Mouse (Mus musculus): ENCODE results near the gene Olfr372. TPM values are rescaled to one million over a fixed set of nuclear protein-coding genes. Genes with fewer than 3 reads are reported as not detected.
A peak's percentile ranks its signal among the peaks of the same experiment; 100 is the strongest.
"Not testable (repeated sequence)": the region's sequence is repeated elsewhere in the genome, so short reads cannot be mapped to it uniquely, and the experiment has no call there.

Olfr372 gene
- total and polyA plus RNA-seq, 3 experiments, result not detected

DNA sequence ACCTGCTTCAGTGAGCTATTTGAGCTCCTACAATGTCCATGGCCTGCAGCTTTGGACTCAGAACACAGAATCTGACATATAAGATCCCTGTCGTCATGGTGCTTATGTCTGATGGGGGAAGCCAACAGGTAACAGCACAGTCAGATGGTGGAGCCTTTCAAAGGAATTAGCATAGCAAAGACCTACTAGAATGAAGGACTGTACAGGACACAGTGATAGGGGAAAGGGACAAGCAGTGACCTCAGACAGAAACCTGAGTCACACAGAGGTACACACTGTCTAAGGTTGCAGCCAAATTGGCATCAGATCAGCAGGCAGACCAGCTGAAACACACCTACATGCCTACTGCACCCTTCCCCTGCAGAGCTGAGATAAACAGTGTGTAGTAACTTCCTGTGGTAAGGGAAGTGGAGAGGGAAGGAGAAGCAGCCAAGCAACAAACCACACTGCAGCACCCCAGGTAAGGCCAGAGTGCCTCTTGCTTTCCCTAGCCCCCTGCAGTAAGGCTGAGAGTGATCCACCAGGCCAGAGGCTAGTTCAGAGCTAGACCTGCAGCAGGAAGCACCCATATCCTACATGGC is 25.9 kb downstream of the Olfr372 start:
- H3K9ac ChIP-seq (ENCODE audit: insufficient read depth, low read depth); dilution Hi-C loops (cut with MboI; ENCODE audit: extremely low pct_ligation_motif_present, extremely low pct_unique_long_range_greater_than_20kb, low sequenced_read_pairs); H3K36me3 ChIP-seq (replicated peaks in 1 of 2; ENCODE audit: control insufficient read depth in 1 of 2, insufficient read depth in 1 of 2, low read length in 1 of 2); H3K4me2 ChIP-seq (ENCODE audit: insufficient read depth, low read depth, poor library complexity, severe bottlenecking); H3K27ac ChIP-seq (ENCODE audit: insufficient read depth, low read depth); H3K4me3 ChIP-seq (replicated peaks in 1 of 3; ENCODE audit: low read depth in 2 of 3, low read length in 2 of 3, poor library complexity in 1 of 3); H3K79me2 ChIP-seq (replicated peaks; ENCODE audit: control insufficient read depth, extremely low read depth, insufficient read depth, poor library complexity, severe bottlenecking); in situ Hi-C loops (cut with MboI; ENCODE audit: low pct_ligation_motif_present, low pct_unique_long_range_greater_than_20kb, low sequenced_read_pairs); DNase-seq (ENCODE audit: extremely low read depth); H3K9me3 ChIP-seq (replicated peaks; ENCODE audit: low read length); H3K27me3 ChIP-seq (replicated peaks): not testable (repeated sequence)
- peaks cover 4 to 12% of the 10 kb centered on the region in 2 experiments; a peak in 3 of 4 replicates for H3K4me1 ChIP-seq (ENCODE audit: control insufficient read depth in 1 of 2, insufficient read depth in 2 of 2)

DNA sequence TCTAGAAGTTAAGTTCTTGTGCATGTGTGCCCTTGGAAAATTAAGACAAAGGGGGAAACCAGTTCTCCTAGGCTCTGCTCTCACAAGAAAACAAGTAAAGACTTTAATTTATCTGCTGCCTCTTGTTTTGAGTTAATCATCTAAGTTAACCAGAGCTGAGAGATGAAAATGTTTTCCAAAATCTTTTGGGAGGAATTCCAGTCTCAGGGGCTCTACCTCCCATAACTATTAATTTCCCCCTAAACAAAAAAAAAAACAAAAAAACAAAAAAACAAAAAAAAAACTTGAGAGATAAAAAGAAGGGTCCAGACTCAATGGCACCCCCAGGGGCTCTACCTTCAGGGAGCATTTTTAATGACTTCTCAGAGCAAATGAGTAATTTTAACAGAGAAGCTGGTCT is 41.9 kb downstream of the Olfr372 start, which contains the start of gene Olfr373:
TSS of gene Olfr373 (plus strand) at position 301 of the 400 bp plus-strand sequence.
- H3K9me3 ChIP-seq (replicated peaks; ENCODE audit: low read length); DNase-seq (ENCODE audit: extremely low read depth); H3K79me2 ChIP-seq (replicated peaks; ENCODE audit: control insufficient read depth, extremely low read depth, insufficient read depth, poor library complexity, severe bottlenecking); H3K4me2 ChIP-seq (ENCODE audit: insufficient read depth, low read depth, poor library complexity, severe bottlenecking); H3K4me3 ChIP-seq (replicated peaks in 1 of 3; ENCODE audit: low read depth in 2 of 3, low read length in 2 of 3, poor library complexity in 1 of 3); H3K27me3 ChIP-seq (replicated peaks); in situ Hi-C loops (cut with MboI; ENCODE audit: low pct_ligation_motif_present, low pct_unique_long_range_greater_than_20kb, low sequenced_read_pairs); H3K27ac ChIP-seq (ENCODE audit: insufficient read depth, low read depth); dilution Hi-C loops (cut with MboI; ENCODE audit: extremely low pct_ligation_motif_present, extremely low pct_unique_long_range_greater_than_20kb, low sequenced_read_pairs); H3K36me3 ChIP-seq (replicated peaks in 1 of 2; ENCODE audit: control insufficient read depth in 1 of 2, insufficient read depth in 1 of 2, low read length in 1 of 2); H3K9ac ChIP-seq (ENCODE audit: insufficient read depth, low read depth): not testable (repeated sequence)
- H3K4me1 ChIP-seq (ENCODE audit: control insufficient read depth in 1 of 2, insufficient read depth in 2 of 2), result peaks cover 0 to 30% of the 10 kb centered on the region in 2 experiments; a peak in 2 of 4 replicates

DNA sequence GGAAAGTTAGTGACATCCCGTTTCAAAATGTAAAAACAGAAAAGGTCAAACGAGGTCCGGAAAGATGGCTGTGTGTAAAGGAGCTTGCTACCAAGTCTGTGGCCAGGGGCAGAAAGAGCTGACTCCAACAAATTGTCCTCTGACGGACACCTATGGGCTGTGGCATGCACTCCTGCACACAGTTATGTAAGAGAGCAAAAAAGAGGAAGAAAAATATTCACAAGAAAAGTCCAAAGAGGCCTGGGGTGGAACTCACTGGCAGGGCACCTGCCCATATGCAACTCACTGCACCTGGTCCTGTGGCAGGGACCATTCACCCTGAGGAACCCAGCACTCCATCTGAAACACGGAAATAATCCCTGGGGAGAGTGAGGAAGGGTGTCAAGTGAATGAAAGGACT is 43.7 kb downstream of the Olfr372 start:
- Histone ChIP-seq H3K79me2 (replicated peaks; ENCODE audit: control insufficient read depth, extremely low read depth, insufficient read depth, poor library complexity, severe bottlenecking) (no peaks in the 10 kb centered on the region), H3K4me3 (replicated peaks in 1 of 3; ENCODE audit: low read depth in 2 of 3, low read length in 2 of 3, poor library complexity in 1 of 3) (no peak overlapping the region), H3K4me1 (ENCODE audit: control insufficient read depth in 1 of 2, insufficient read depth in 2 of 2) (peaks cover 0 to 30% of the 10 kb centered on the region in 2 experiments; a peak in 2 of 4 replicates), H3K36me3 (replicated peaks in 1 of 2; ENCODE audit: control insufficient read depth in 1 of 2, insufficient read depth in 1 of 2, low read length in 1 of 2) (no peaks in the 10 kb centered on the region), H3K4me2 (ENCODE audit: insufficient read depth, low read depth, poor library complexity, severe bottlenecking) (no peak overlapping the region), H3K9ac (ENCODE audit: insufficient read depth, low read depth) (no peak overlapping the region), H3K9me3 (replicated peaks; ENCODE audit: low read length) (no peaks in the 10 kb centered on the region), H3K27ac (ENCODE audit: insufficient read depth, low read depth) (no peak overlapping the region), H3K27me3 (replicated peaks) (no peaks in the 10 kb centered on the region)
- no peak for DNase-seq (ENCODE audit: extremely low read depth)
- no peak for TF ChIP-seq CHD2 (IDR thresholded peaks at IDR 0.05; ENCODE audit: low read length)
- no peak for TF ChIP-seq MAX (IDR thresholded peaks at IDR 0.05; ENCODE audit: low read length)
- TF ChIP-seq BHLHE40 (IDR thresholded peaks at IDR 0.05; ENCODE audit: low read depth, low read length), result 0 out of 2 replicates have a peak, but pooled peaks have one; percentile 16
- TF ChIP-seq NRF1 (IDR thresholded peaks at IDR 0.05; ENCODE audit: low read depth, low read length), result no peak
- in situ Hi-C loops (cut with MboI; ENCODE audit: low pct_ligation_motif_present, low pct_unique_long_range_greater_than_20kb, low sequenced_read_pairs) (no loop called here), dilution Hi-C loops (cut with MboI; ENCODE audit: extremely low pct_ligation_motif_present, extremely low pct_unique_long_range_greater_than_20kb, low sequenced_read_pairs) (no loop called here)

DNA sequence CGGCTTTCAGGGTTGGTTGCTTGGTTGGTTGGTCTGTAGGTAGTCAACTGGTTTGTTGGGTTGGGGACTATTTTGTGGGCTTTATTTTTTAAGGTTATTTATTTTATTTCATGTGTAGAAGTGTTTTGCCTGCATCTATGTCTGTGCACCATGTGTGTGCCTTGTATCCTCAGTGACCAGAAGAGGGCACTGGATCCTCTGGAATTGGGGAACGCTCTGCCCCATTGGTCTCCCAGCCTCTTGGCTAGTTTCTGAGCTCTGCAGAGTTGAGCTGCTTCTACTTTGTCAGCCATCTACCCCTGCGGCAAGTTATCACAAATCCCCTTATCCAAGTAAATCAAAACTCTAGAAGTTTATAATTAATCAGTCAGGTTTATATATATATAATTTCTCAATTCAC is 46.6 kb downstream of the Olfr372 start:
- H3K27ac ChIP-seq (ENCODE audit: insufficient read depth, low read depth); H3K4me3 ChIP-seq (replicated peaks in 1 of 3; ENCODE audit: low read depth in 2 of 3, low read length in 2 of 3, poor library complexity in 1 of 3); dilution Hi-C loops (cut with MboI; ENCODE audit: extremely low pct_ligation_motif_present, extremely low pct_unique_long_range_greater_than_20kb, low sequenced_read_pairs); H3K9ac ChIP-seq (ENCODE audit: insufficient read depth, low read depth); H3K27me3 ChIP-seq (replicated peaks); H3K4me2 ChIP-seq (ENCODE audit: insufficient read depth, low read depth, poor library complexity, severe bottlenecking); H3K36me3 ChIP-seq (replicated peaks in 1 of 2; ENCODE audit: control insufficient read depth in 1 of 2, insufficient read depth in 1 of 2, low read length in 1 of 2); H3K9me3 ChIP-seq (replicated peaks; ENCODE audit: low read length); H3K79me2 ChIP-seq (replicated peaks; ENCODE audit: control insufficient read depth, extremely low read depth, insufficient read depth, poor library complexity, severe bottlenecking); in situ Hi-C loops (cut with MboI; ENCODE audit: low pct_ligation_motif_present, low pct_unique_long_range_greater_than_20kb, low sequenced_read_pairs): not testable (repeated sequence)
- peaks cover 0 to 25% of the 10 kb centered on the region in 2 experiments; a peak in 2 of 4 replicates for H3K4me1 ChIP-seq (ENCODE audit: control insufficient read depth in 1 of 2, insufficient read depth in 2 of 2)
- peak; percentile 38 for TF ChIP-seq RAD21 (IDR thresholded peaks at IDR 0.05; ENCODE audit: low read depth, low read length)
- peak in 1 of 2 experiments; percentile 36; a peak in 2 of 4 replicates for TF ChIP-seq CTCF (conservative IDR thresholded peaks at IDR 0.05 in 1 of 2, IDR thresholded peaks at IDR 0.05 in 1 of 2; ENCODE audit: low read depth in 2 of 2, low read length in 2 of 2)
- peak; percentile 10; the same call in 1 of the 2 replicates for TF ChIP-seq SMC3 (IDR thresholded peaks at IDR 0.05; ENCODE audit: low read depth, low read length)
- peak; percentile 17 for DNase-seq (ENCODE audit: extremely low read depth)

DNA sequence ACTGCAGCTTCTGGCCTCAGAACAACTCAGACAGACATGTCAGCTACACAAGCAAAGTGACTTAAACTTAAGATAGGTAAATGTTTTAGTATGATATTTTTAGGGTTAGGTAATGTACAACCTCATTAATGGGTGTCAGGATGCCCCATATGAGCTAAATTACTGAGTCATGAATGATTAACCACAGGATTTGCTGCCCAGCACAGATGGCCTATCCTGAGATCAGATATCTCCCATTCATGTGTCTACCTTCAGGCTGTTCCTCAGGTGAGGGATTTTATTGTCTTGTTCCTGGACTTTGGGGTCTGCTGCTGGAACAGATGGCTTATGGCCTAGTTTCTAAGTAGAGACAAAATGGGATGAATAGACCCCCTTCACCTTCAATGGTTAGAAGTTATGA is 55.7 kb downstream of the Olfr372 start:
- dilution Hi-C loops (cut with MboI; ENCODE audit: extremely low pct_ligation_motif_present, extremely low pct_unique_long_range_greater_than_20kb, low sequenced_read_pairs); in situ Hi-C loops (cut with MboI; ENCODE audit: low pct_ligation_motif_present, low pct_unique_long_range_greater_than_20kb, low sequenced_read_pairs); H3K36me3 ChIP-seq (replicated peaks in 1 of 2; ENCODE audit: control insufficient read depth in 1 of 2, insufficient read depth in 1 of 2, low read length in 1 of 2); H3K4me3 ChIP-seq (replicated peaks in 1 of 3; ENCODE audit: low read depth in 2 of 3, low read length in 2 of 3, poor library complexity in 1 of 3); H3K9ac ChIP-seq (ENCODE audit: insufficient read depth, low read depth); DNase-seq (ENCODE audit: extremely low read depth); H3K4me2 ChIP-seq (ENCODE audit: insufficient read depth, low read depth, poor library complexity, severe bottlenecking); H3K9me3 ChIP-seq (replicated peaks; ENCODE audit: low read length); H3K79me2 ChIP-seq (replicated peaks; ENCODE audit: control insufficient read depth, extremely low read depth, insufficient read depth, poor library complexity, severe bottlenecking); H3K27ac ChIP-seq (ENCODE audit: insufficient read depth, low read depth); H3K27me3 ChIP-seq (replicated peaks); H3K4me1 ChIP-seq (ENCODE audit: control insufficient read depth in 1 of 2, insufficient read depth in 2 of 2): not testable (repeated sequence)

All from CH12.LX (cell line).